8 mouse cellular contexts compared by ENCODE assay signal in the genomic region with DNA sequence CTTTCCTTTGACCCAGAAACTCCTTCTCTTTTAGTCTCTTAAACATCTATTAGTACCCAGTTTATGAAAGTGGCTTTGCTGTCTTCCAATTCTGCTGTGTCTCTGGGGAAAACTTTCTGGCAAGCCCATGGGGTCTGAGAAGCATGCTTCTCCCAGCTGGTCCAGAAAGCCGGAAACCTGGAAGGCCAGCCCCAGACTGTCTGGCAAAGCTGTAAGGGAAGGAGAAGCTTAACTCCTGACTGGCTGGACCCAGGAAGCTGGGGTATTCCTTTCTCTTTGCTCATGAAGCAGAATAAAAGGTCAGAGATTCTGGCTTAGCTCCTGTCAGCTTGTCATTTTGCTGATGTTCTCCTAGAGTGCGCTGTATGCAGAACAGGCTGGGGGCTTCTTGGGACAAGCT.
A peak's percentile ranks its signal among the peaks of the same experiment; 100 is the strongest.
DNase-seq lines count a peak whose midpoint lies in the region; ATAC-seq and TF ChIP-seq lines count a peak whose summit lies in the region.

No protein-coding gene starts in this region.

- no peaks in the 10 kb centered on the region for H3K9me3 ChIP-seq in heart, embryonic 16.5 days (replicated peaks; ENCODE audit: control insufficient read depth, low read length)
- H3K9me3 ChIP-seq in lung, embryonic 14.5 days (ENCODE audit: low read depth, low read length) = no peaks in the 10 kb centered on the region

- H3K9ac ChIP-seq in heart, embryonic 16.5 days (ENCODE audit: low read length) = no peak overlapping the region
- H3K9ac ChIP-seq in lung, embryonic 14.5 days = no peak overlapping the region

- TF ChIP-seq CTCF in lung, embryonic 14.5 days (IDR thresholded peaks at IDR 0.05; ENCODE audit: low read depth) = no peak

- H3K27me3 ChIP-seq in heart, embryonic 16.5 days (ENCODE audit: control insufficient read depth, insufficient read depth, low read length) = no peaks in the 10 kb centered on the region
- H3K27me3 ChIP-seq in lung, embryonic 14.5 days (ENCODE audit: insufficient read depth, low read length) = no peaks in the 10 kb centered on the region

- H3K36me3 ChIP-seq in heart, embryonic 16.5 days (ENCODE audit: control insufficient read depth, insufficient read depth) = no peaks in the 10 kb centered on the region
- no peaks in the 10 kb centered on the region for H3K36me3 ChIP-seq in lung, embryonic 14.5 days (ENCODE audit: insufficient read depth)

- no peak; the same call in 1 of the 2 replicates for ATAC-seq in heart, embryonic 16.5 days (replicated peaks; ENCODE audit: extremely low read depth, insufficient read depth, low FRiP score)
- peak; percentile 82; the same call in 1 of the 2 replicates for ATAC-seq in lung, embryonic 14.5 days (ENCODE audit: insufficient read depth)

- DNase-seq in embryo, embryonic 11 days = peak; percentile 10
- no peak for DNase-seq in embryo, embryonic 10 days (ENCODE audit: low spot score)
- peak; percentile 17 for DNase-seq in right cerebral cortex, postnatal 4 days
- DNase-seq in right cerebral cortex, adult 2 months (ENCODE audit: low spot score in 2 of 2) = no peak
- peak; percentile 80 for DNase-seq in lung, embryonic 14.5 days
- no peak for DNase-seq in natural killer cell, adult 2 months (ENCODE audit: low spot score in 2 of 2)
- DNase-seq in thymus, postnatal 0 days (ENCODE audit: low spot score) = no peak

- H3K27ac ChIP-seq in heart, embryonic 16.5 days (ENCODE audit: low read length) = peak overlapping the region; percentile 71
- H3K27ac ChIP-seq in lung, embryonic 14.5 days (ENCODE audit: low read depth) = peak overlapping the region; percentile 69; the same call in 1 of the 2 replicates

- peaks cover 26% of the 10 kb centered on the region for H3K4me1 ChIP-seq in heart, embryonic 16.5 days (ENCODE audit: control insufficient read depth, insufficient read depth, low read length)
- H3K4me1 ChIP-seq in lung, embryonic 14.5 days (ENCODE audit: insufficient read depth) = 0 out of 2 replicates have a peak, but pooled peaks cover 3% of the 10 kb centered on the region

- H3K4me2 ChIP-seq in heart, embryonic 16.5 days (ENCODE audit: low read depth, low read length) = no peak overlapping the region
- H3K4me2 ChIP-seq in lung, embryonic 14.5 days = no peak overlapping the region

- no peak overlapping the region for H3K4me3 ChIP-seq in heart, embryonic 16.5 days (ENCODE audit: low read length)
- H3K4me3 ChIP-seq in lung, embryonic 14.5 days (ENCODE audit: low read depth, low read length) = no peak overlapping the region

- 47% methylated on average over 2 of the region's 2 CpGs for WGBS in heart, embryonic 16.5 days
- WGBS in lung, embryonic 14.5 days = 40% methylated on average over 2 of the region's 2 CpGs

Comparison
In these comparisons a context has a peak if more than half of its experiments do, and no peak if none do; other contexts are left out.
1. DNase-seq: peak in embryo, embryonic 11 days (single experiment), right cerebral cortex, postnatal 4 days (single experiment) and lung, embryonic 14.5 days (single experiment); none in embryo, embryonic 10 days (single experiment), right cerebral cortex, adult 2 months (0 of 2), natural killer cell, adult 2 months (0 of 2) and thymus, postnatal 0 days (single experiment).